Mouse (Mus musculus) thymus, postnatal 10 days (tissue): ENCODE measurements around the gene Shroom1.
A peak's percentile ranks its signal among the peaks of the same experiment; 100 is the strongest.

Experiments used
- DNase-seq, 2 experiments: peaks; one replicate each; pipeline ENCODE4 v3.0.0; 2021; ENCODE audit warnings: low spot score in 2 of 2

The Shroom1 gene

DNA sequence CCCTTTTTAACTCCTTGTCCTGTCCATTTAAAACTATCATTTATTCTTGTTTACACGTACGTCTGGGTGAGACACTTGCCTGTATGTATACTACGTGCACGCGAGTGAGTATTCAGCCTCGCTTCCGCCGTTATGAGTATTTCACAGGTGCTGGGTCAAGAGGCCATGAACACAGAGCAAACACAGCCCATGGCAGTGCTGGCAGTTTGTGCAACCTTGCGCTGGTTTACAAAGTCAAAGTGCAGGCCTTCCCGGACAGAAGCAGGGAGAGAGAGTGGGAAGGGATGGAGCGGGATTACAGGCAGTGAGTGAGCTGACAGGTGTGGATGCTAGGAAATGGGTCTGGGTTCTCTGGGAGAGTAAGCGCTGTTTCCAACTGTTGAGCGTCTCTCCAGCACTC, 10.8 kb upstream of the Shroom1 start:
- no peak for DNase-seq

DNA sequence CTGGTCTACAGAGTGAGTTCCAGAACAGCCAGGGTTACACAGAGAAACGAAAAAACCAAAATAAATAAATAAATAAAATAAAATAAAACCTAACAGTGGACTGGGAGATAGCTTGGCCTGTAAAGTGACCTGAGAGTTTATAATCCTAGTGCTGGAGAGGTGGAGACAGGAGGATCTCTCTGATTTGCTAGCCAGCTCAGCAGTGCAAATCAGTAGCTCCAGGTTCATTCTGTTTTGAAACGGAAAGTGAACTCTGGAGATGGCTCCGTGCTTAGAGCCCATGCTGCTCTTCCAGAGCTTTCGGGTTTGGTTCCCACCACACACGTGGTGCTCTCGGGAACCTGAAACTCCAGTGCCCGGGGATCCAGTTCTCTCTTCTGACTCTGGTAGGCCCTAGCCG, 9.0 kb upstream of the Shroom1 start:
- DNase-seq: no peak

DNA sequence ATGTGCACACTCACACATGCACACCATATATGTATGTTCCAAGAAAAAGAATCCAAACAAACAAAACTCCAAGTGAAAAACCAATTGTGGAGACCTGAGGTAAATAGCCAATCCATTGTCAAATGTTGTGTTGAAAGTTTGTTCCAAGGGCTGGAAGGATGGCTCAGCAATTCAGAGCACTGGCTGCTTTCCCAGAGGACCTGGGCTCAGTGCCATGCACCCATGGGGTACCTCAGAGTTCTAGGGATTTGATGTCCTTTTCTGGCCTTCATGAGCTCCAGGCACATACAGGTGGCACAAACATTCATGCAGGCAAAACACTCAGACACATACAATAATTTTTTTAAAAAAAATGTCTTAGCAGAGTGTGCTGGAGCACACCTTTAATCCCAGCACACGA, 8.5 kb upstream of the Shroom1 start:
- no peak for DNase-seq

DNA sequence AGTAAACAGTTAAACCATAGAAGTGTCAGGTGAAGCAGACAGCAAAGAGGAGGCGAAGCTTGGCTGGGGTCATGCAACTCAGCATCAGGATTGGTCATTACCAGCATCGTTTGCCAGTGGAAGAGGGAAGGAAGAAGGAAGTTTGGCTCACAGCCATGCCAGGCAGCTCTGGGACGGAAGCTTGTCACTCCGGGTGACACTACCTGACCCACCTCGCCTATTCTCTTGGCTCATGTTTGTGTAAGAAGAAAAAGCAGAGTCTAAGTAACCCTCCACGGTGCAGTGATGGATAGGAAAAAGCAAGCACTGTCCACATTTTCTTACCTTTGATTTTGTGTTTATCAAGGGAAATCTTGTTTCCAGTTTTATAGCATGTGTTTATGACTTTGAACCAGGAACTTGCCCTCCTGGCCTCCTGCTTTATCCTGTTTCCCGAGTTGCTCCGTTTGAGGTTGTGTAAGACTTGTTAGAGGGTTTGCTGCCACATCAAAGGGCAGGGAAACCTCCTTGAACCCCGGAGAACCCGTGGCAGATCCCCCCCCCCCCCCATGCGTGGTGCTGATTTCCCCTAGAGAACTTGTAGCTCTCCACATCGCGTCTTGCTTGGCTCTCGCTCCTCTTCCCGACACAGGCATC, 6.8 kb upstream of the Shroom1 start:
- DNase-seq: peak in 1 of 2 experiments; percentile 33

DNA sequence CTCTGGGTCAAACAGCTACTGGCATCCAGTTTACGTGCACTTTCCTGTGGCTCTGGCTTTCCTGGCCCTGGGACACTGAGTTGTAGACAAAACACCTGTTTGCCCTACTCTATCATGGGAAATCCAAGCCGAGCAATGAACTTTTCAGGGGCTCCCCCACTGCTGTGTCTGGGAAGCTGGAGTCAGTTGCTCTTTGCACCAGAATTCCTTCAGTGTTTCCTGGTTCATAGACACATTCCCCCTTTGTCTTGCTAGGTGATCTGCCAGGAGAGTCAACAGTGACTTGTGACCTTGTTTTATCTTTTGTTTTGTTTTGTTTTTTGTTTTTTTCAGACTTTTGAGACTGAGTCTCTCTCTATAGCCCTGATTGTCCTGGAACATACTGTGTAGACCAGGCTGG, 5.6 kb upstream of the Shroom1 start:
- no peak for DNase-seq

DNA sequence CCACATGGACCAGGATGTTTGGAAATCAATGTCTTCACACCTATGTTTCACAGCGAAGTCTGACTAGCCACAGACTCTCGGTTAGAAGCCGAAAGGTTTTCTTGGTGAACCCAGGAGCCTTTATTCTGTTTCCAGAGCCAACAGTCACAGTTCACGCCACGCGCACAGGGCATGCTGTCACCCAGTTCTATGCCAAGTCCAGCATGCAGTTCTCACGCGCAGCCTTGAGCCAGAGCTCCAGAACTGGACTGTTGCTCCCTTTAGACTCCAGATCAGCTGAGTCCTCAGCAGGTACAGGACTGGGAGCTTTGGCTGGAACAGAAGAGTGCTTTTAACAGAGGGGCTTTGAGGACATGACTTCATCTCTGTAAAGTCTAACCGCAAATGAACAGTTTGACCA, 4.6 kb upstream of the Shroom1 start:
- no peak for DNase-seq

DNA sequence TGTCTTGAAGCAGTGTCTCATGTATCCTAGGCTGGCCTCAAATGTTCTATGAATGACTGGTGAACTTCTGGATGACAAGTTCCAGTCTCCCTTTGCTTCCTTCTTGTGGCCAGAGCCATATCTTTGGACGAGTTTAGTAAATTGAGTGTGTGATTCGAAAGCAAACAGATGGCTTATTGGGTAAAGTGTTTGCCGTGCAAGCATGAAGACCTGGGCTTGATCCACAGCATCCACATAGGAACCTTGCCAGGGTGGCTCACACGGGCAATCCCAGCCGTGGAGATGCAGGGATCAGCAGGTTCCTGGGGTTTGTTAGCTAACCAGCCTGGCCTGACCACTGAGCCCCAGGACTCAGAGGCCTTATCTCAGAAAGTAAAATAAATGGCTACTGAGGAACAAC, 4.0 kb upstream of the Shroom1 start:
- no peak for DNase-seq

DNA sequence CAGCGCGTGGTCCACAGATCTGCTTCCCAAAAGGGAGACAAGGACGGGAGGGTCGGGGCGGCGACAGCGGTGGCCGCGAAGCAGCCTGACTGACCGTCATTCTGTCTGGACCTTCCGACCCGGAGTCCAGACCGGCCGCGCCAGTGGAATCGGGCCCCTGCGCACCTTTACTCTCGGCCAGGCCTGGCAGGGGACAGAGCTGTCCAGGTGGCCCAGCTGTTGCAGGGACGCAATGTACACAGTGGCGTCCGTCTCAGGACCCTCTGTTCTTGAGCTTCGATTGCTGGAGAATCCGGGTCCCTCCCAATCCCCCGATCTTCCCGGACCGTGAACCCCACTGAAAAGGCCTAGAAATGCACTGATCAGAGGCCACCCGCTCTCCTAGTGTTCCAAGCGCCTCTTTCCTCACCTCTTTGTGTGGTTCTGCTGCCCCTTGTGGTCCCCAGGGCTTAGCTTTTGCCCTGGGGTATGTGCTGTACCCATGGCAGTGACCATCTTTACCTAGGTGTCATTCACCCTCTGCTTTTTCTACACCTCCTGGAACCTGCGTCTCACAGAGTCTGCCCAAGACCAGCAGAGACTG, 458 bp downstream of the Shroom1 start:
- DNase-seq: no peak

DNA sequence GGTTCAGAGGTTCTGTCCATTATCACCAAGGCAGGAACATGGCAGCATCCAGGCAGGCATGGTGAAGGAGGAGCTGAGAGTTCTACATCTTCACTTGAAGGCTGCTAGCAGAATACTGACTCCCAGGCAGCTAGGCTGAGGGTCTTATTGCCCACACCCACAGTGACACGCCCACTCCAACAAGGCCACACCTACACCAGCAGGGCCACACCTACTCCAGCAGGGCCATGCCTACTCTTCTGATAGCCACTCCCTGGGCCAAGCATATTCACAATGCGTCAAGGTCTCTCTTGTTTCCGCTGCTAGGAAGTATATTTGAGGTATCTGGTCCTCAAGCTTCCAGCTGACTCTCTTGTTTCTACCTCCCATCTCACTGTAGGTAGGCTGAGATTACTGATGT, 2.0 kb downstream of the Shroom1 start:
- DNase-seq: no peak

DNA sequence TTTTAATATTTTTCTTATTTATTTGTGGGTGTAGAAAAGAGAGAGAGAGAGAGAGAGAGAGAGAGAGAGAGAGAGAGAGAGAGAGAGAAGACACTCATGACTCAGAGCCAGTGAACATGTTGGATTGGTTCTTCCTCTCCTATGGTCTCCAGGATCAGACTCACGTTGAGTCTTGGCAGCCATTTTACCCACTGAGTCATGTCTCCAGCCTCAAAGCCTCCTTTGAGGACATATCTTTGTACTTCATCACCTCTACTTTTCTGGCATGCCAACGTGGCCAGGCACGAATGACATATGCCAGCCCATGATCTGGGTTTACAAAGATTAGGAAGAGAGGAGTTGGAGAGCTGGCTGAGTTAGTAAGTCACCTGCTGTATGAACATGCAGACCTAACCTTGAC, 3.2 kb downstream of the Shroom1 start:
- DNase-seq: no peak

DNA sequence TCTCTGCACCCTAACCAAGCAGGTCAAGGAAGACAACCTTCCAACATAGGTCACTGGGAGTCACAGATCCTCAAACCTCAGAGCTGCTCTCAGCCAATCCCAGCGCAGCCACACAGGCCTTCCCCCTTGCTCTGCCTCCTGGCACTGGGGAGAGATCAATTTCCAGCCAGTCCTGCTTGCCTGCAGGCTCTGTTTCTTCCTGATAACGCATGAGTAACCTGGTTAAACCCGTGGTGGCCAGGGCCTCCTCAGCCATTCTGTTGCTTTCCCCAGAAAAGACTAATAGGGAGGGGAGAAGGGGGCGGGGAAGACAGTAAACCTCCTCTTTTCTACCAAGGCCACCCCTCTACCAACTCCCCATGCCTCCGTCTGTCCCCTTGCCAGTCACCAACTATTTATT, 4.7 kb downstream of the Shroom1 start:
- DNase-seq: no peak

DNA sequence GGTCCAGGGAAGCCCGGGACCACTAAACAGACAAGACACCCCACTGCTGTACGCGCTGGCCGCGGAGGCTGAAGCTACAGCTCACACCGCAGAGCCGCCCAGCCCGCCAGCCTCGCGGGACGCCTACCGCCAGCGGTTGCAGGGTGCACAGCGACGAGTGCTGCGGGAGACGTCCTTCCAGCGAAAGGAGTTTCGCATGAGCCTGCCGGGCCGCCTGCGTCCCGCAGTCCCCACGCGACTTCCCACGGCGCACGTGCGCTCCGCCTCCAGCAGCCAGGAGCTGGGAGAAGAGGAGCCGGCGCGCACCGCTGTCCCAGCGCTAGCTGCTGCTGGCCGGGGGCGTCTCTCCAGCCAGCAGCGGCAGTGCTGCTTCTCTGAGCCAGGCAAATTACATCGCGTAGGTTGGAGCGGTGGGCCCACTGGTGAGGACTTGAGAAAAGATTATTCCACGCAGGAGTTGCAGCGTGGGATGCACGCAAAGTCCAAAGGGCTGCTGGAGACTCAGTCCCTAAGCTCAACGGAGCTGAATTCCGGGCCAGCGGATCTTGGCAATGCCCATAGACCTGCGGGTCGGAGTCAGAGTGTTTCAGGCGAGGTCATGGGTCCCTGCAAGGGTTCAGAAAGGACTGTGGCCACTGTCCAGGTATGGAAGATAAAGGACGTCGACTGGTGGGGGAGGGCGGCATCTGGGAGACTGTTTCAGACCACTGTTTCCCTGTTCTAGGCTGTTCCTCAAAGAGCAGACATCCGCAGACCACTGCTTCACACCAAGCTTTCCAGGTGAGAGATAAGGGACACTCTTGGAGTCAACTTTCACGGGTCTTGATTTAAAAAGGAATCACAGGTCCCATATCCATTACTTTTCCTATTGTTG, 6.8 kb downstream of the Shroom1 start:
- no peak for DNase-seq

DNA sequence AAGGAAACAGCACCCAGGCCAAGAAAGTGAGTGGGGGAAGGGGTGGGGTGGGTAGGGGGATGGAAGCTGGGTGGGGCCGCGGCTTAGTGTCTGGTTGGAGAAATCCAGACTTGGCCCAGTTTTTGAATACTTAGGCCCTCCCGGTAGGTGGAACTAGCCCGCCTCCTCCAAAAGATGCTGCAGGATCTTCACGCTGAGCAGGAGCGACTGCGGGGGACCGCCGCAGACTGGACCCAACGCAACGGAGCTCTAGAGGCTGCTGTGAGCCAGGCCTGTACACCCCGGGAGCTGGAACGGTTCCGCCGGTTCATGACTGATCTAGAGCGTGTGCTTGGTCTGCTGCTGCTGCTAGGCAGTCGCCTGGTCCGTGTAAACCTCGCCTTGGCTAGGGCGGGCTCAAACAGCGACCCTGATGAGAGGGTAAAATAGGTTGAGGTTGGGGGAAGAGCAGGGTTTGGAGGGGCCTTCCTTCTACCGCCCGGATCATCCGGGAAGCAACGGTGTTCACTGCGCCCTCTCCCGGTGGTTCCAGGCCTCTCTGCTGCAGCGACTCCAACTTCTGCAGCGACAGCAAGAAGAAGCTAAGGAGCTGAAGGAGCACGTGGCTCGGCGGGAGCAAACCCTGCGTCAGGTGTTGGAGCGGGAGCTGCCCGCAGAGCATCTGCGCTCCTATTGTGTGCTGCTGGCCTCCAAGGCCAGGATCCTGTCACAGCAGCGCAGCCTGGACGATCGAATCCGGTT, 9.4 kb downstream of the Shroom1 start:
- peak in 1 of 2 experiments; percentile 64 for DNase-seq

DNA sequence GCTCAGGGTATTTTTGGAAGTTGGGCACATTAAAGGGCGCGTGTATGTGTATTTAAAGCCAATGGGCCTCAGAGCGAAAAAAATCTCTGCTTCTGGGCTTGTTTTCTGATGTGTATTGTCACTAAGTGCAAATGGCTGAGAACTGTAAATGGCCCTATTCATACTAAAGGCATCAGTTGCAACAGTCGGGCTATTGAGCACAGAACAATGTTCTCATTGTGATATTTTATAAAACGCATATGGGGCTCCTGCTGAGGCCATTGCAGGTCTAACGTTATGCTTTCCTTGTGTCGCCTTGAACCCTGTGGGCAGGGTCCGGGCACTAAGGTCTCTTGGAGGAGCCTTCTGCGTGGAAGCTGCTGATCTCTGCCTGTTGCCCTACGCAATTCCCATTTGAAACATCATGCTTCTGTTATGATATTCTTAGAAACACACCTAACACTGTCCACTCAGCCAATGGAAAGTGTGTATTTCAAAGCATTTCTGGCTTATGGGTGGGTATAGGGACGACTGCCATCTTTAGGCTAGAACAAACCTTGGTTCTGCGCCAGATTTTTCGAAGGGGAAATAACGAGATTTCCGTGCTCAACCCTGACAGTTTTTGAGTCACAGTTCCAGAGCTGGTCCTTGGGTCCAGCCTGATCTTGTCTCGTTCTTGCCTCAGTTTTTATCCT, 12.4 kb downstream of the Shroom1 start:
- peak in 1 of 2 experiments; percentile 12 for DNase-seq

DNA sequence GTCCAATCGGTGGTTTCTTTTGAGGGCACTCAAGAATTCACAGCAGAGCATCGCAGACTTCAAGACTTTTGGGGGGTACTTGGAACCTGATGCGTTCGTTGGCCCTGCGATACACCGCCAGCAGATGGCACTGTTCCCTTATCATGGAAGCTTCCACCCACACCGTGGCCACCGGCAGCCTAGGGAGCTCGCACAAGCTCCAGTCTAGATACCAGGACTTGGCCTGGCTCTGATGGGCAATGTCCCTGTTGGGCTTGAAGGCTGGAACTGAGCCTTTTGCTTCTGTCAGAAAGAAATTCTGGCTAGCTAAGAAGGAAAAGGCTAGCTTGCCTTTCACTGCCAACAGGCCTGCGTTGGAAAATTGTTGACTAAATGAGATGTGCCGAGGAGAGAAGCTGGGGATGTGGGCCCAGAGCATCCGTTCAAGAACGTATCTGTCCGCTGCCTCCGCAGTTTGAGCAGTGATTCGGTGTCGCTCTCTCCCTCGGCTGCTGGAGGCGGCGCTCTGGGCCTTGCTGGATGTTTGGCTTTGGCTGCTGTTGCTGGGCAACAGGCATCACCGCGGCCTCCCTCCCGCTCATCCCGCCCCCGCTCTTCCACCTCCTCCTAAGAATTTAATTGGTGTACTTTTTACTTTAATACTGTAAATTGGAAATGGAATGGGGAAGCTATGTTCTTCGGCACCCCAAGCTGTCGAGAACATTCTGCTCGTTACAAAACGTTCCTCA, 13.1 kb downstream of the Shroom1 start, which contains the start of gene Gm9837:
Gene Gm9837, minus strand, starts transcription at position 512 of the 728 bp plus-strand sequence.
- DNase-seq: peak; percentile 66 to 88

DNA sequence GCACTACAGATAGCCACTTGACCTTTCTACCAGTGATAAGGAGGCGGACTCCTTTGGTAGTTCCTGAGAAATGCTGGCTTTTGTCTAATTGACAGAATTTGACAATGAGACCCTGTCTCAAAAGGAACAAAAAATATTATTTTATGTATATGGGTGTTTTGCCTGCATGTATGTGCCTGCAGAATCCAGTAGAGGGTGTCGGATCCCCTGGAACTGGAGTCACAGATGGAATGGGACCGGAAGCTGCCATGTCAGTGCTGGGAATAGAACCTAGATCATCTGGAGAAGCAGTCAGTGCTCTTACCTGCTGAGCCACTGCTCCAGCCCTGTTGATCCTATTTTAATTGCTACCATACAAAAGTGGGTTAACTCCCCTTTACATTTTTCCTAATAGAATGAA, 15.7 kb downstream of the Shroom1 start:
- DNase-seq: no peak

DNA sequence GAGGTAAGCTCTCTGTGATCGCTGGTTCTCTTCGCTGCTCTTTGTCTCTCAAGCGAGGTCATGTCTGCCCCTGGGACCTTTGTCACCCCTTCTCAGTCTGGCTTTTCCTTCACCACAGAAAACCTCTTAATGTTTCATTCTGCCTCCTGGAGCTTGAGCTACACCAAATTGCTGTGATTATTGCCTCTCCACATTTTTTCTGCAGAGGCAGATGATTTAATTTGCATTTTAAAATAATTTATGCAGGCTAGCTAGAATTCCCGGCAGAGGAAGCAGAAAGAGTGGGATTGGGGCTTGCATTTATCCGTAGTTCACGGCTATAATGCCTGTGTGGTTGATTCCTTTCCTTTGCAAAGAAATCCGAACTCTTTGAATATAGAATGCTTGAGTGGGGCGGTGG, 18.6 kb downstream of the Shroom1 start:
- DNase-seq: no peak

DNA sequence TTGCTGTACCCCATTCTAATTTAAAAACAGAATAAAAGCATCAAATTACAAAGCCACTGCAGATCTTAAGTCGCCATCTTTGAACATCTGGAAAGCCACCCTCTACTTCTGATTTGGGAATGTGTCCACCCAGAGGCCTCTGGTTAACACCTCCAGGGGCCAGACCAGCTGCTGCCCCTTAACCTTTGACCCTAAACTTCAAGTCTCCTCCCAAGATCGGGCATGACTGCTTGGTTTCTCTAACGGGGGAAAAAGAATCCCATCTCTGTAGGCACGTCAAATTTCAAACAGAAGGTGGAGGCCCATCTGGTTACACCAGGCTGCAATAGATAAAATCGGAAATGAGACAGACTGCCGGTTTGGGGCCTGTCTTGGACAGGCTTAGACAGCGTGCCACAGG, 20.8 kb downstream of the Shroom1 start:
- DNase-seq: no peak

DNA sequence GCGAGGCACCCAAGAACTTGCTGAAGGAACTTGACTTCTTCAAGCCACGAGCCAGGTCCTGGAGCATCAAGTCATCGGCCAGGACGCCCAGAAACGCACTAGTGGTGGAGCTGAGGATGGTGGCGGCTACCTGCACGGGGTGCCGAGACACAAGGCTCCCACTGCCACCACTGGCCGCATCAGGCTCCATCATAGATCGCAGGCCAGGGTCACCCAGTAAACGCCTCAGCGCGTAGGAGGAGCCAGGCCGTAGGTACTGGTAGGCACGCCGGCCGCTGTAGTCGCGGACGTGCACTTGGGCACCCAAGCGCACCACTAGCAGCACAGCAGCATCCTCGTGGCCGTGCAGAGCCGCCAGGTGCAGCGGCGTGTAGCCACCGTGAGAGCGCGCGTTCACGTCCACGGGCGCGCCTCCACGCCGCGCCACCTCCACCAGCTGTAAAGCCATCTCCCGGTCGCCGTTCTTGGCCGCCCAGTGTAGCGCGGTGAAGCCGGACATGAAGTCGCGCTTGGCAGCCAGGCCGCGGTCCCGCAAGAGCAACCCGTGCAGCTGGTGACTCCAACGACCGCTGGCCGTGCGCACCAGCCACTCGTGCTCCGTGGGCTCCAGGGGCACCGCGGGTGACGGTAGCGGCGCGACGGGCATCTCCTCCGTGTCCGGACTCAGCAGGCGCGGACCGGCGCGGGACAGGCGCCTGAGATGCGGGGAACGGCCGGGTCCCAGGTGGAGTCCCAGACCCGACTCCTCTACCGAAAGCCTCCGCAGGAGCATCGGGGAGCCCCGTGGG, 21.6 kb downstream of the Shroom1 start:
- no peak for DNase-seq

DNA sequence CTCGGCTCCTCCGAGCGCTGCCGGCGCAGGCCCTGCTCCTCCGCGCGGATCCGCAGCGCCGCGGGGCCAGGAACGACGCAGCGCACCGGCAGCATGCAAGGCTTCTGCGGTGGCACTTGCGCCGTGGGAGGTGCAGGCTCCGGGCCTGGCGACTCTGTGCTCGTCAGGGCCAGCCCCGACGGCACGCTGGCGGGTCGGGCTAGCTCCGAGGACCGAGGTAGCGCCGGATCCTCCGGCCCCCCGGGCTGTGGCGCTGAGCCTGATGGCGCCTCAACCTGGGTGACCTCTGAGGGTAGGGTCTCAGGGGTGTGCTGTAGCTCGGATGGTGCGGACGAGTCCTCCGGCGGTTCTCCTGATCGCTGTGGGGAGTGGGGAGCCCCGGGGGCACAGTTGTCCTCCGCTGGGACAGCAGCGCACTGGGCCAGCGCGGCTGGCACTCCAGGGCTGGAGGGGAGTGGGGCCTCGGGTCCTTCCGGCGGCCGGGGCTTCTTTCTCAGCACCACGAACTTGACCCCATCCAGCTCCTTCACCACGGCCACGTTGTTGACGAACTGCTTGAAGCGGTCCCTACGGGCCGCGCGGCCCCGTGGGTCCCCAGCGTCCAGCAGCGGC, 22.3 kb downstream of the Shroom1 start:
- DNase-seq: no peak
